Mouse (Mus musculus) CH12F3 (cell line): ENCODE data around the gene Klhdc3.

ENCODE experiments used
- in situ Hi-C: fragments of 300-500 bp; cut with MboI; formaldehyde crosslinking; loops from 2 replicates; pipeline ENCODE4 v1.14.3; 2020; ENCODE audit warnings: low sequenced_read_pairs

Gene Klhdc3

GRCm38 (mm10) chr17:46628471-46628790, 52.3 kb downstream of the Klhdc3 start:
- in situ Hi-C loops, result no loop called here

GRCm38 (mm10) chr17:46627409-46627808, 53.3 kb downstream of the Klhdc3 start:
- in situ Hi-C loops, result no loop called here

- in situ Hi-C loops, result no loop called here
Measured at GRCm38 (mm10) chr17:46624598-46624997, 56.1 kb downstream of the Klhdc3 start.
